Mouse (Mus musculus): ENCODE results near the gene Rasa4. TPM values are rescaled to one million over a fixed set of nuclear protein-coding genes. Genes with fewer than 3 reads are reported as not detected.

Rasa4 gene
- polyA plus RNA-seq, 1 experiment from 2014 or later, result 13.3 TPM

Small RNAs within 50 kb of the gene (microRNA-seq; reads per million reads assigned to microRNA genes)
- gene Mir7035 (ENCODE audit: borderline number of aligned reads), result not detected

Other genes starting within 250 kb of the Rasa4 start
- 23.7 and 29.1 TPM in 2 replicates for gene Hspb1, start 196.0 kb upstream of the Rasa4 start, polyA plus RNA-seq (2015; fragmentation: Nextera tagmentation; extraction: Ambion mirVana)
- 69.4 and 69.8 TPM in 2 replicates for gene Ywhag, start 149.3 kb upstream of the Rasa4 start, polyA plus RNA-seq (2015; fragmentation: Nextera tagmentation; extraction: Ambion mirVana)
- gene Ssc4d, start 109.4 kb upstream of the Rasa4 start, polyA plus RNA-seq (2015; fragmentation: Nextera tagmentation; extraction: Ambion mirVana), result 1.6 and 2.7 TPM in 2 replicates
- gene Zp3, start 103.8 kb upstream of the Rasa4 start, polyA plus RNA-seq (2015; fragmentation: Nextera tagmentation; extraction: Ambion mirVana), result 0.53 and 0.64 TPM in 2 replicates
- gene Dtx2, start 89.1 kb upstream of the Rasa4 start, polyA plus RNA-seq (2015; fragmentation: Nextera tagmentation; extraction: Ambion mirVana), result 43.9 and 46.0 TPM in 2 replicates
- 0.32 and 0.48 TPM in 2 replicates for gene Upk3b, start 45.4 kb upstream of the Rasa4 start, polyA plus RNA-seq (2015; fragmentation: Nextera tagmentation; extraction: Ambion mirVana)
- gene Upk3bl, start 29.4 kb upstream of the Rasa4 start, polyA plus RNA-seq (2015; fragmentation: Nextera tagmentation; extraction: Ambion mirVana), result 2.1 and 8.2 TPM in 2 replicates
- 312 and 321 TPM in 2 replicates for gene Polr2j, start 32.7 kb downstream of the Rasa4 start, polyA plus RNA-seq (2015; fragmentation: Nextera tagmentation; extraction: Ambion mirVana)
- gene Lrwd1, start 52.2 kb downstream of the Rasa4 start, polyA plus RNA-seq (2015; fragmentation: Nextera tagmentation; extraction: Ambion mirVana), result 66.5 and 67.6 TPM in 2 replicates
- gene Alkbh4, start 52.2 kb downstream of the Rasa4 start, polyA plus RNA-seq (2015; fragmentation: Nextera tagmentation; extraction: Ambion mirVana), result 38.0 and 38.5 TPM in 2 replicates
- 54.7 and 67.8 TPM in 2 replicates for gene Orai2, start 86.8 kb downstream of the Rasa4 start, polyA plus RNA-seq (2015; fragmentation: Nextera tagmentation; extraction: Ambion mirVana)
- gene Prkrip1, start 115.0 kb downstream of the Rasa4 start, polyA plus RNA-seq (2015; fragmentation: Nextera tagmentation; extraction: Ambion mirVana), result 60.0 and 65.9 TPM in 2 replicates
- gene Sh2b2, start 162.6 kb downstream of the Rasa4 start, polyA plus RNA-seq (2015; fragmentation: Nextera tagmentation; extraction: Ambion mirVana), result 2.6 and 2.7 TPM in 2 replicates